Mouse (Mus musculus): ENCODE data around the gene Ezr. TPM values are rescaled to one million over a fixed set of nuclear protein-coding genes. Genes with fewer than 3 reads are reported as not detected.

Gene Ezr
- 10 to 100 TPM; 18.8 to 34.8 (median 23.9) TPM for total RNA-seq (2022)

DNA sequence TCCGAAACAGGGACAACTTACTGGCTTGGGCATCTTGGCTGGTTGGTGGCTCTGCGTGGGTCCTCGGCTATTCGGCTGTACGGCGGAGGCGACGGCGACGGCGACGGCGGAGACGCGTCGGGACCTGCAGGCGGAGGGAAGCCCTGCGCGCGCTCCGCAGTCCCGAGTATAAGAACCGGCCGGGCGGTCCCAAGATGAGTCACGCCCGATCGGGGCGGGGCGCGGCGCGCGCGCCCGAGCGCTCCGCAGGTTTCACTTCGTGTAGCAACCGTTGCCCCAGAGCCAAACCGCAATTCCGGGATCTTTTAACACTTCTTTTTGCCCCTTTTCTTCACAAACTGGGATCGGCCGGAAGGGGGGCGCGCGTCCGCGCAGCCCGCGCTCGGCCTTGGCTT lies at the start of gene Ezr:
Ezr (minus strand) TSS at position 174 of the 395 bp plus-strand sequence.
- DNase-seq: peak; percentile 79

DNA sequence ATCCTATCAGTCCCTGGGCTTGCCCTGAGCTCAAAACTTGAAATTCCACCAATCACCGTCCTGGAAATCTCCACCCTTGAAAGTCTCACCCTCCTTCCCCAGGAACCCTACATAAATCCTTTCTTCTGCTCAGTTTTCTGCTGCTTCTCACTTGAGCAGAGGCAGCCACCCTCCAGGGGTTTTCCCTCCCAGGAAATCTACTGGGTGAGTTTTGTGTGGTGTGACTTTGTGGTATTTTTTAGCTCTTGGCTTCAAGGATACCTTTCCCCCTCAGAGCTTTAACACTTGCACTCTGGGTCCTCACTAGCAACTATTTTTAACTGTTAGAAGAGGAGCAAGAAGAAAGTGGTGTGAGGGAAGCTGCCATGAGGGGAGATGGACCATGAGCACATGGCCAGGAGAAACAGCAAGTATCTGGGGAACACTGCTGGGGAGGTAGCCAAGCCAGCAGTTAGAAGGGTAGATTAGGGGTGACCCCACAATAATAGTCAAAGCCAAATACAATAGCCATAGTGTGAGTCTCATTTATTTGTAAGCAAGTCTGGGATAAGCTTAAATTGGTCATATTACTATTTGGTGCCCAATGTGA lies 47.5 kb upstream of the Ezr start:
- no peak for DNase-seq

DNA sequence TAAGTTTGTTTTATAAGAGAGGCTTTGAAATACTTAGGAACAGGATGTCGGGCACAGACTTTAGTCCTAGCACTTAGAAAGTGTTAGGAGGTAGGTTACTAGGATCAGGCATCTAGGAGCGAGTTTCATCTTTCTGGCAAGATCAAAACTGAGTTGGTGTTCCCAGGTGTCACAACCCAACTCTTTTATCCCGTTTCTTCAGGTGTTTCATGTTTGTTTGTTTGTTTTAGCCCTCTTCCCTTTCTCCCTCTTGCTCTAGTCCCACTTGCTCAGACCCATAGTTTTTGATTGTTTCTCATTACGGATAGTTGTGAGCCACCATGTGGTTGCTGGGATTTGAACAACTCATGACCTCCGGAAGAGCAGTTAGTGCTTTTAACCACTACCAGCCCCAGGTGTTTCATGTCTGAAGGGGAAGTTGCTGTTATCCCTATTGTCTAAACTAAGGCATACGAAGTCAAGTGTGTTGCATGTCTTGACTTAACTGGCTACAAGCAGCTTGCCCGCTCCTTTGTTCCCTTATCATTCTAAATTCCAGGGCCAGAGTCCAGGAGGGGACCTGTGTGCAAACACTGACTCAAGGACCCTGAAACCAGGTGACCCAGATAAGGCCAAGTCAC lies 46.1 kb upstream of the Ezr start:
- no peak for DNase-seq

DNA sequence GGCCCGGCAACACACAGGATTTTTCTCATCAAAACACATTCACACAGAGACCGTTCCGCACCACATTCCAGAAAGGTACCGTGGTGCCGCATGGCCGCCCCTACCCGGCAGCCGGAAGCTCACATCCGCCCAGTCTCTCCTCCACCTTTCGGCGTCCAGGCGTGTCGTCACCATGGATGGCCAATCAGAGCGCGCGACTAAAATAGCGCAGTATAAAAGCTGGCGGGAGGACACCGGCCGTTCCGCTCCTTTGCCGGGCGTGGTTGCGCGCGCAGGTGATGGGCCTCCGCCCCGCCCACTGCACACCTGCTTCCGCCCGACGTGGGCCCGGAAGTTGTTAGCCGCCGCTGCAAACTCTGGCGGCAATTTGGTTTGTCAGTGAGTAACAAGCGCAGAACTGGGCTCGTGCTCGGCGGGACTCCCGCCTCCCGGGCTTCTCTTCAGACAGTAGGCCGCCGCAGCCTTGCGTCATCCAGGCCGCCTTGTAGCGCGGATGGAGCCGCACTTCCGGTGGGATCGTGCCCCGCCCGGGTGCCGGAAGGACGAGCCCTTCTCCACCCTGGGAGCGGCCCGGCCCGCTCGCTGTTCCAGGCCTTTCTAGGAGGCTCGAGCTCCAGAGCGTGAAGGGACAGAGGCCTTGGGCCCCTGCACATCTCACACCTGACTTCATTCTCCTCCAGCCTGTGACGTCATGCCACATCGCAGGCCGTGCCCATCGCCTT lies 45.3 kb upstream of the Ezr start:
- peak; percentile 91 for DNase-seq

DNA sequence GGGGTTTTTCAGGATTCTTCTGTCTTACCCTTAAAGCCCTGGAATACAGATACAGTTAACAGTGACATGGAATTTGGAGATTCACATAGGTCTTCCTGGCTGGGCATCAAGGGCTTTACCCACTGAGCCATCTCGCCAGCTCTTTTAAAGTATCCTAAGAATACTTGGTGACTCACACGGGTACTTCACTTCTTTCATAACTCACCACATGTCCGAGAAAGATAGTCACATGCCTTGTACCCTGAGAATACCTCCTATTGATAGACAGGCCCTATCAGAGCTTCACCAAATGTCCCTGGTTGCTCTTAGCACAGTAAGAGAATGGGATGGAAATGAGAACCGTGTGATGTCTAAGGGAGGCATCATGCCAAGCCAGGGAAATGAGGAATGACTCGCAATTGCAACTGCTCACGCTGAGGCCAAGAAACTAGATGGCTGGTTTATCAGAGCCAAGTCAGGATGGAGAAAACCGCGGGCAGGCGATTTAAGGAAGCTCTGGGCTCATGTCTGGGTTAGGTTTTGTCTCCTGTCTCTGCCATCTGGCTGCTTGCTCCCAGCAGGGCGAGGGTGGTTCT lies 44.7 kb upstream of the Ezr start:
- DNase-seq: no peak

DNA sequence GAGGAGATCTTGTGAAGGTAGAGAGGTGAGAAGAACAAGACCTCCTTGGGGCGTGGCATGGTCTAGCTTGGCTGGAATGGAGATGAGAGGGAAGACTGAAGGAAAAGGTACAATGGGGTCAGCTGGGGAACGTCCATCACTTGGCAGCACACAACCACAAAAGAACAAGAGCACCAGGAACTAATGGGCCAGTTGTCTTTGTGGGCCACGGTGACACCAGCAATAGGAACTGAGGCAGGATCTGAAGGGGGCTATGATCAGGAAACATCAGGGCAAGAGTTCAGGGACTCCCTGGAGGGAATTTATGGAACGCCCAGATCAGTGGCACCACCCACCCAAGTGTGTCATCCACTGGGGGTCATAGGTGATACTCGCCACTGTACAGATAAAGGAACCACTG lies 34.2 kb upstream of the Ezr start:
- no peak for DNase-seq

DNA sequence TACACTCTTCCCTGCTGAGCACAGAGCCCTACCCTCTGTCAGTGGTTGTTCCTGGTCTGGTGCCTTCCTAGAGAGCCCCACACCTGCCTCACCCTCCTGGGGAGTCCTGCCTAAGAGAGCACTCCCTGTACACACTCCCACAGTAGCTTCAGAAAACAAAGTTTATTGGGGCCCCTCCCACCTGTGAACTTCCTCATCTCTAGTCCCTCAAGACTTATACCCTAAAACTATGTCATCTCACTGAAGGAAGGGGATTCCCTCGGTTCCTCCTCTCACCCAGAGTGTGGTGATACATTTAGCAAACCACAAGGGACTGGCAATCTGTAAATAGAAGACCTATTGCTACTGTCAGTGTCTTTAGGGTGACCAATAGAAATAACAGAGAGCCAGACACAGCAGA lies 33.6 kb upstream of the Ezr start:
- DNase-seq: no peak

DNA sequence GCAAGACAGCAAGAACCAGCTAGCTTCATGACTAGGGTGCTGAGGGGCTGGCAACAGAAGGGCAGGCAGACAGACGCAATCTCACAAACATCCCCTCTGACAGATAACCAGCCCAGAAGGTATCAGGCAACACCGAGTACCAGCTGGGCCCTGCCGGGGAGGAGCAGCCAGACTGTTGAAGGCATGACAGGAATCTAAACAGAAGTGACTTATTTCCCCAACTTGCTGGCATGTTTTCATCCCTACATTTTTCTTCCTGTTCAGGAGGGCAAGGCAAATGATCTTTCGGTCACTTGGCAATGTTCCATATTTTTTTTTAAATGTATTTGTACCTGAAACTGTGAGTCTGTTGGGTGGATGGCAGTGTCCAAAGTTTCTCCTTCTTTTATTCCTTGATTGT lies 32.1 kb upstream of the Ezr start:
- no peak for DNase-seq

DNA sequence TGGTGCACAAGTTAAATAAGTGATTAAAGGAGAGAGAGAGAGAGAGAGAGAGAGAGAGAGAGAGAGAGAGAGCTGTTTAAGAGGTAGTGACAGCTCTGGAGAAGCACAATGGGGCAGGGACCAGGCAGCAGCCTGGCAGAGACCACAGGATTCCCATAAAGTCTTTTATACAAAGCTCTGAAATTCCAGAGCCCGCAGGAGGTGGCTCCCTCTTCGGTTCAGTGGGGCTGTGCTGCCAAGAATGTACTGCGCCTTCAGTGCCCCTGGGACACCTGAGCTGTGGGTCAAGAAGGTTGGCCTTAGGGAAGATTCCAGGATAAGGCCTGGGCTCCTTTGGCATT lies 30.2 kb upstream of the Ezr start:
- DNase-seq: no peak

DNA sequence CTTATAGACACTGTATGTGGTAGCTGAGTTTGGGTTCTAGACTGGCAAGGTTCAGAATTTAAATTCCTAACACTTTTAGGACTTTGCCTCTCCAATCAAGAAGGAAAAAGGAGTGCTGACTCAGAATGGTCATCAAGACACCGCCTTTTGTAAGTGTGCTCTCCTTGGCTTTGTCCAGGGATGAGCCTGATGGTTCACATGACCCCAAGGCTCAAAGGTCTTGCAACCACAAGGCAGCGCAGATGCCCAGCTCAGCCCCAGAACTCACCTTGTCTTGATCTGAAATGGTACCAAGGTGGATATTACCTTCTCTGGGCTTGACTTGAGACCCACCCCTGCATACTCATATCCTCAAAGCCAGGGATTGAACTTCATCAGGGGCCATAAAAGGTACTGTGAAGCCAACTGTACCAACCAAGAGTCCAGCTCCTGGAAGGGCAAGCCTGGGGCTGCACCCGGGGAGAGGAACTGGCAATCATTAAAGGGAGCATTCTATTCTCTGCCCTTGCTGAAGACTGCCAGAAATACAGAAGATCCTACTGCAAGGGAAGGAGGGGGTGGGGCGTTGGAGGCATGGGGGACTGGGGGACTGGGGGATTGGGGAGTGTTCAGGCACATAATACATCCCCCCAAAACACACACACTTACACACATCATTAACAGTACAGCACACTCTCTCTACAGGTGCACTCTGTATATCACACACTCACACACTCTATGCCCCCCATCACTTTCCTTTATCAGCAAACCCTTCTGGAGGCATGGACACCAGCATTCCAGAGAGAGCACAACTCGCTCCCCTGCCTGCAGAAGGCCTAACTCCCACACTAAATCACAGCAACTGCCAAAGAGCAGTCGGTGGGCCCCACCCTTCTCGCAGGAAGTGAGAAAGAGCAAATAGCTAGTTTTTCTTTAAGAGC lies 29.6 kb upstream of the Ezr start:
- DNase-seq: no peak

DNA sequence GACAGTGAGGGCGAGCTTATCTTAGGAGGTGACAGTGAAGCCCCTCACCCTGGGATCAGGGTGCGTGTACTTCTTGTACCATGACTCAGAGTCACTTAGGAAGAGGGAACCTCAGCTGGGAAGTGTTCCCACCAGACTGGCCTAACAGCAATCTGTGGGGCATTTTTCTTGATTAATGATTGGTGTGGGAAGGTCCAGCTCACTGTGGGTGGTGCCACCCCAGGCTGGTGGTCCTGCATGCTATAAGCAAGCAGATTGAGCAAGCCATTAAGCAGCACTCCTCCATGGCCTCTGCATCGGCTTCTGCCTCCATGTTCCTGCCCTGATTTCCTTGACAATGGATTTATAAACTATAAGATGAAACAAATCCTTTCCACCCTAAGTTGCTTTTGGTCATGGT lies 26.7 kb upstream of the Ezr start:
- no peak for DNase-seq

DNA sequence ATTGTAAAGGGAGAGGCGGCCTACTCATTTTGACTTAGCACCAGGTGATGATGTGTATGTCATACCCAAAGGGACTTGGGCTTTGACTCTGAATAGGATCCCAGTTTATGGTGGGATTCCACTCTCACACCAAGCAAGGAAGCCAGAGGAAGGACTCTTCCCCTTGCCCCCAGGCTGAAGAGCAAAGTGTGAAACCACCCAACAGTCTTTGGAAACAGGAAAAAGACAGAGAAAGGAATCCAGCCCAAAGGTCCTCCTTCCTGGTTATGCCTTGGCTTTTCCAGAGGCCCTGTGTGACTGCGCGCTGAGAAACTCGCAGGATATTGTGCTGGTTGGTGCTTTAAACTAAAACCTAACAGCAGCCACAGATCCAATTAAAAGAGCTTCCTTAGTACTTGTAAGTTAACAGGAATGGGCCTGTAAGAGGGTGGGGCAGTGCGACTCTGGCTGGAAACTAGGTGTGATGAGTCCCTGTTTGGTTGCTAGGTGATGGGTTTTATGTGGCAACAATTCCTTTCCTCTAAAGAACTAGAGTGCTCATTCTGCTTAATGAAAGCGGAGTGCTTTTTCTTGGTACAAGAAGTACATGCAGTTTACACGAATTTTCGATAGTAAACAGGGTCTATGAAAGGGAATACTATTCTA lies 26.1 kb upstream of the Ezr start:
- no peak for DNase-seq

DNA sequence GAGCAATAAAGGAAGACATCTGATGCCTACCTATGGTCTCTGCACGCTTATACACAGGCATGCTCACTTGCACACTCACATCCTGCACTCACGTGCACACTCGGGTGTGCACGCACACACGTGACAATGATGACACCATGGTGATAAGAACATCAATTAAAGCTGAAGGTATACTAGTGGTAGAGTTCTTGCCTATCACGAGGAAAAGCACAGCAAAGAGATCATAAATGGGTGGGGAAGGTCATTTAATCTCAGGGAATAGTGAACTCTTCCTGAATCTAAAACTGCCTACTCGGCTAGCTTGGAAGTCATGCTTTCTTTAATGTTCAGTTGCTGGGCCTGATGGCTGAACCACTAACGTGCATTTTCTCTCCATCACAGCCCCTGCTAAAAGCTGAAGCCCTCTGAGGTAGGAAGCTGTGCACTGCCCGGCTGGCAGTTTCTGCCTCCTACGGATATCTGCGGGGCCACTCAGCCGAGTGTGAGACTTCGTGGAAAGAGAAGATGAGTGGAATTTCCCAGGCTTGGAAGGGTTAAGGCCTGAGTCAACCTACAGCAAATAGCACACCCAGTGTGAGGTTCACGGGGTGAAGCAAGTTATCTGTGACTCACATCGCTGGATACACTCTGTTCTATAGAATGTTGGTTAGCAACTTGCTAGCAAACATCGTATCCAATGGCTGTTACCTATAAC lies 25.4 kb upstream of the Ezr start:
- DNase-seq: no peak

DNA sequence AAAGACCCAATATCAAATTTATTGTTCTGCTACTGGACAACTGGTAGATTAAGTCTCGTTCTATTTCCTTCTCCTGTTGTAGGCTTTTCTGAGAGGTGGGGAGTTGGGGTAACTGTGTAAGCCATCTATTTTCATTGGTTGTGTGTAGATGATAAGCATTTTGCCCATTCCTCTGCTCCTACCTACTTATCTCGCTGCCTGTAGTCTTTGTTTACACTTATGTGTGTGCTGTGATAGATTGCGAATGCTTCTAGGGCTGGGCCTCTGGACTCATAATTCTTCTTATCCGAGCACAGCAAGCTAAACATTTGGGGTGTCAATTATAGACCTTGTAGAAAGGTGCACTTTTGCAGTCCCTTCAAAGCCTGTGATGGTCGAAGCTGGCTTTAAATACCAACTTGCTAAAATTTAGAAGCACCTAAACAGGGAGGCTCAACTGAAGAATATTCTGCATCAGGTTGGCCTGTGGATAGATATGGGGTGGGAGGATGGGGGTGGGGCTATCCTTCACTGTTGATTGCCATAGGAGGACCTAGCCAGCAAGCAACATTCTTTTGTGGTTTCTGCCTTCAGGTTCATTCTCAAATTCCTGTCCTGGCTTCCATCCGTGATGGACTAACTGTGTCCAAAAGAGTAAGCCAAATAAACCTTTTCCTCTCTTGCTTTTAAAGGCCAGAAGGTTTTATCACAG lies 22.4 kb upstream of the Ezr start:
- no peak for DNase-seq

DNA sequence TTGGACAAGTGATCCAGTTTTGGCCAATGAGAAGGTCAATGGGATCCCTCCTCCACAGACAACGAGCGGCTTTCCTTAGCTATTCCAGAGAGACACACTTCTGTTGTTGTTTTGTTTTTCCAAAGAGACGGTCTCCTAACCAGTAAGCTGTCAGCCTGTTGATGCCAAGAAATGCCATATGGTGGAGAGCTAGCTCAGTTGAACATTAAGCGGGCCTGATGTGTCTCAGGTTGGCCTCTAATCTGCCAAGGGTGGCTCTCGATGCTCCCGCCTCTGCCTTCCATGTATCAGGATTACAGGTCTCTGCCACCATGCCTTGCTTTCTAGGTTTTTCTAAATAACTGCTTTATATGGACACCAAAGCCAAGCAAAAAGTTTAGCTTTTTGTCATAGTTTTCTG lies 21.5 kb upstream of the Ezr start:
- DNase-seq: no peak

DNA sequence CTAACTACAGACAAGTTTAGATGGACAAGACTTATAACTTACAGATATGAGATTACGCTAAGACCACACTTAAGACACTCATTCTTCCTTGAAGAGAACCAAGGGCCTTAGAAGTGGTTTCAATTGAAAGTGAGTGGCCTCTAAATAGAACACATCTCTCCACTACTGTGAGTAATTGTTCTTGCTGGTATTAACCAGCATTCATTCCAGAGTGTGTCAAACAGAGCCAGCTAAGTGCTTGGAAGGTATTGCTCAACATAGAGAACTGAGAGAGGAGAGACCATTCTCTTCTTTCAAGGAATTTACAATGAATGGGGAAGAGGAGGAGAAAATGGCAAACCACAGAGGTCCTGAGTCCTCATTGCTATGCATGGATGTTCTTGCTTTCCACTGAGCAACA lies 21.0 kb upstream of the Ezr start:
- no peak for DNase-seq

DNA sequence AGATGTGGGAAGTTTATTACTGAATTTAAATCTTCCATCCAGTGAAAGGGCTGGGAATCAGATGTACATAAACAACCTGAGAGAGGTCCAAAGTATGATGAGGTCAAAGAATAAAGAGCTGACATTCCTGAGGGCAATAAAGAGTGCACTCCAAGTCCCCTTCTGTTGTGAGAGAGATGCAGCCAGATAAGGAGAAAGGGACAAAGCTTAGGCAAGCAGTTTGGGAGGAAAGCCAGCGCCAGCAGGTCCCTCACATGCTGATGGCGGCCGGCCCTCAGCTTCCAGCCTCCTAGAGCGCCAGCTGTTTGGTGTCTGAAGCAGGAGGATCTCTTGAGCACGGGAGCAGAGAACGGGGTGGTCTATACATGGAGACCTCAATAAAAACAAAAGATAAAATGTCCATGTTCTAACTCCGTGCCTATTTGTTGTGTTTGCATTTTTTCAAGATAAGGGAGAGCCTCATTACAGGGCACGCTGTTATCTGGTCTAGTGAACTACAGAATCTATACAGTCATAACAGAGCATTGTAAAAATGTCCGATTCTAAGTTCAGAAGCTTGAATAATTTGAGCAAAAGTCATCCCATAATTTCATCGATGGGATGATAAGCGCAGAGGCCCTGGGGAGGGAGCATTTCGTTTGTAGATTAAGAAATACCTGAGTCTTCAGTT lies 15.9 kb upstream of the Ezr start:
- DNase-seq: no peak

DNA sequence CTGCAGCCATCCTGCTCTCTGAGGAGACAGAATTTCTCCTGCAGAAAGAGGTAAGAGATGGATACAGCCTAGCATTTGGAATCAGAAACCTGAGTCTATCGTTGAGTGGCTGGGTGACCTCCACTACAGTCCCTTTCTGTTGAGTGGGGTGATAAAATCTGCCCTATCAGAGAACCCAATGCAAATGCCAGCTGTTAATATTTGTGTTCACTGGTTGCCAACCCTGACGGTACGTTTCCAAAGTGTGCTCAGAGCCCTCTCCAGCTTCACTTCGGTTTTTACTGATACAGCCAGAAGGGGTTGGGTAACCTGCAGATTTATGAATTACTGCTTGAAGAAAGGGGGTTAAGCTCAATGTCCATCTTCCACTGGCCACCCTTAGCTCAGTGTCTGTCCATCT lies 14.9 kb upstream of the Ezr start:
- DNase-seq: no peak

DNA sequence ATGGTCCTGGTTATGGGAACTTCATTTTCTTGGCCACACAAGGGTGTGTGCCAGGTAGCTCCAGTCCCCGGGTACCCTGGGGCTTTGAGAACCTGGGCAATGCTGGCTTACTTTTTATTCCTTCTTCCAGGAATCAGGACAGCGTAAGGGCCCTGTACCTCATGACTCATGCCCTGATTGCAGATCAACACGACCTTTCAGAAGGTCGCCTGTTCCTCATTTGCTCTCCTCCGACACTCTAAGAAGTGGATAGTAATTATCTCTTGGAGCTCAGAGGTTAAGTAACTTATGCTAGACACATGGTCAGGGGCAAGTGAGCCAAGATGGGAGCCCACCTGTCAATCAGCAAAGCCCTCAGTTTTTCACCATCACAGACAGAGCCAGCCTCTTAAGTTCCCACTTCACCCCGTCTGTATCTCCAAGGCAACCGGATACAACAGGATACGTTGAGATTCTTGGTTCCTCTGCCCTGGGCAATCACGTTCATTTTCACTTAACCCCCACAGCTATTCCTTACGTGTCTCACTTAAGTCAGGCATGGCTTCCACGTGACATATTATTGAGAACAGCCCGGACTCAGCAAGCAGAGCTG lies 11.7 kb upstream of the Ezr start:
- no peak for DNase-seq

DNA sequence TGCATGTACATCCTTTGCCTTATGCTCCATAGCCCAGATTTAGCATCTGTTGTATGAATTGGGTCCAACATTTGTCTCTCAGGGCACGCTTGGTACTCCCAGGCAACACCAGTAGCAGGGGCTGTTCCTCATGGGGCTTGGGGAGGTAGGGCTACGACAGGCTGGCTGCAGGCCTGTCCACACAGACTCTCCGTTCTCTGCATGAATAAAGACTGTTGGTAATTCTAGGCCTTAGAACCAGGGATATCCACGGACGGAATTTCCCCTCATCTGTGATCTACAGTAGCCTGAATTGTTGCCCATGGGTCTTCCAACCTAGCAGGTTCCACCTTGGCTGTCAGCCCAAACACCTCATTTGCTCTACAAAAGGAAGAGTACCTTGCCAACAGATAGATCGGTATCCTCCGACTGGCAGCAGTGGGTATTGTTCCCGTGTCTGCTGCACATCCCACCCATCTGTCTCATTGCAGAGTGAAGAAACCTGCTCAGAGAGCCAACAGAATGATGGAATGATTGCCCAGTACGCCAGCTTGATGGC lies 7.1 kb upstream of the Ezr start:
- DNase-seq: no peak

Measured in adrenal gland, adult 8-10 months (tissue).